Mouse (Mus musculus) stomach, postnatal 0 days (tissue): ENCODE measurements around the gene Cyp4f40. TPM values are rescaled to one million over a fixed set of nuclear protein-coding genes. Genes with fewer than 3 reads are reported as not detected.
"Not testable (repeated sequence)": the region's sequence is repeated elsewhere in the genome, so short reads cannot be mapped to it uniquely, and the experiment has no call there.

Experiments
- ATAC-seq: fragments of 200-750 bp; cut with Nextera tagmentation; 2 replicates; pipeline ENCODE4 v1.8.0; 2017; ENCODE audit not compliant: low FRiP score, low TSS enrichment
- DNase-seq: peaks from one replicate; pipeline ENCODE4 v3.0.0-alpha.2; 2016; ENCODE audit warnings: low spot score
- H3K27ac ChIP-seq: fragments of 300-500 bp; sonication (generic); replicated peaks from 2 replicates; pipeline ENCODE4 v1.5.1; 2014; ENCODE audit warnings: mild to moderate bottlenecking, control low read depth
- H3K27me3 ChIP-seq: fragments of 300-500 bp; sonication (generic); 2 replicates; pipeline ENCODE4 v1.6.1; 2014; ENCODE audit warnings: low read length; ENCODE audit not compliant: control insufficient read depth, insufficient read depth
- H3K36me3 ChIP-seq: fragments of 300-500 bp; sonication (generic); 2 replicates; pipeline ENCODE4 v1.6.1; 2014; ENCODE audit warnings: low read length, mixed read lengths; ENCODE audit not compliant: control insufficient read depth, insufficient read depth
- H3K4me1 ChIP-seq: fragments of 300-500 bp; sonication (generic); replicated peaks from 2 replicates; pipeline ENCODE4 v1.6.1; 2014; ENCODE audit warnings: antibody characterized with exemption; ENCODE audit not compliant: control insufficient read depth, insufficient read depth
- H3K4me2 ChIP-seq: fragments of 300-500 bp; sonication (generic); replicated peaks from 2 replicates; pipeline ENCODE4 v1.6.1; 2014; ENCODE audit warnings: low read depth, mild to moderate bottlenecking, control low read depth, moderate library complexity
- H3K4me3 ChIP-seq: fragments of 300-500 bp; sonication (generic); 2 replicates; pipeline ENCODE4 v1.5.1; 2014; ENCODE audit warnings: low read depth, low read length, control low read depth
- H3K9ac ChIP-seq: fragments of 300-500 bp; sonication (generic); 2 replicates; pipeline ENCODE4 v1.6.1; 2014; ENCODE audit warnings: mild to moderate bottlenecking, low read length, control low read depth, mixed read lengths
- H3K9me3 ChIP-seq: fragments of 300-500 bp; sonication (generic); 2 replicates; pipeline ENCODE4 v1.6.1; 2016; ENCODE audit warnings: low read length; ENCODE audit not compliant: control insufficient read depth
- CTCF ChIP-seq: IDR thresholded peaks from 2 replicates; pipeline ENCODE4 v1.5.1; 2016; ENCODE audit warnings: antibody characterized with exemption, low read depth, mild to moderate bottlenecking, moderate library complexity
- EP300 ChIP-seq: optimal IDR thresholded peaks from 2 replicates; pipeline ENCODE3; 2016; ENCODE audit warnings: antibody characterized with exemption
- WGBS: fragments of 180-500 bp; shearing (Covaris S2); extraction: QIAGEN DNeasy Blood & Tissue Kit; methylation state at CpG from one replicate; pipeline ENCODE4 v1.1.7; 2014; 5-methylcytosine and 5-hydroxymethylcytosine counted together
- polyA plus RNA-seq: library from polyadenylated mRNA; unstranded; fragments of >200 nt; fragmentation: Nextera tagmentation; extraction: Ambion mirVana; gene quantifications from 2 replicates; pipeline ENCODE4 v1.2.1, GENCODE M21; 2015

Cyp4f40 gene
- polyA plus RNA-seq = 0.04 and 0.23 TPM in 2 replicates

GRCm38 (mm10) chr17:32658712-32659111, at the start of gene Cyp4f40:
Cyp4f40 (plus strand) TSS chr17:32658900.
- DNase-seq (peak; percentile 69), ATAC-seq (peak; percentile 66; the same call in 1 of the 2 replicates)
- H3K27me3 ChIP-seq = no peaks in the 10 kb centered on the region
- WGBS = 27% methylated on average over 2 of the region's 2 CpGs
- no peak for TF ChIP-seq EP300
- no peak for TF ChIP-seq CTCF
- H3K4me2 ChIP-seq = no peak within 1 kb of the TSS
- H3K9ac ChIP-seq = no peak within 1 kb of the TSS
- H3K4me3 ChIP-seq = no peak within 1 kb of the TSS
- no peaks in the 10 kb centered on the region for H3K4me1 ChIP-seq
- no peaks in the 10 kb centered on the region for H3K36me3 ChIP-seq
- H3K9me3 ChIP-seq = no peaks in the 10 kb centered on the region
- no peak within 1 kb of the TSS for H3K27ac ChIP-seq

- not testable (repeated sequence) for H3K4me1 ChIP-seq, H3K9me3 ChIP-seq, ATAC-seq, H3K4me2 ChIP-seq, H3K27me3 ChIP-seq, H3K9ac ChIP-seq, H3K27ac ChIP-seq, H3K4me3 ChIP-seq, DNase-seq, H3K36me3 ChIP-seq
- WGBS = 75% methylated on average over 3 of the region's 3 CpGs
Measured at GRCm38 (mm10) chr17:32610231-32610630, 48.5 kb upstream of the Cyp4f40 start.

- Histone ChIP-seq H3K4me2 (no peak overlapping the region), H3K9ac (no peak overlapping the region), H3K27ac (no peak overlapping the region), H3K4me1 (no peaks in the 10 kb centered on the region), H3K4me3 (no peak overlapping the region), H3K27me3 (no peaks in the 10 kb centered on the region), H3K9me3 (no peaks in the 10 kb centered on the region), H3K36me3 (no peaks in the 10 kb centered on the region)
- ATAC-seq (no peak), DNase-seq (no peak)
- TF ChIP-seq CTCF = no peak
- no peak for TF ChIP-seq EP300
- WGBS = 64% methylated on average over 3 of the region's 3 CpGs
Measured at GRCm38 (mm10) chr17:32610896-32611295, 47.8 kb upstream of the Cyp4f40 start.

GRCm38 (mm10) chr17:32612417-32612816, 46.3 kb upstream of the Cyp4f40 start:
- H3K9me3 ChIP-seq = no peaks in the 10 kb centered on the region
- no peak overlapping the region for H3K27ac ChIP-seq
- H3K27me3 ChIP-seq = no peaks in the 10 kb centered on the region
- ATAC-seq (no peak), DNase-seq (no peak)
- no peak overlapping the region for H3K4me3 ChIP-seq
- WGBS = 58% methylated on average over 3 of the region's 3 CpGs
- no peaks in the 10 kb centered on the region for H3K36me3 ChIP-seq
- H3K4me1 ChIP-seq = no peaks in the 10 kb centered on the region
- TF ChIP-seq EP300 = no peak
- TF ChIP-seq CTCF = no peak
- H3K9ac ChIP-seq = no peak overlapping the region
- H3K4me2 ChIP-seq = no peak overlapping the region

- Histone ChIP-seq H3K4me3 (no peak overlapping the region), H3K4me2 (no peak overlapping the region), H3K9ac (no peak overlapping the region), H3K36me3 (no peaks in the 10 kb centered on the region), H3K9me3 (no peaks in the 10 kb centered on the region), H3K27me3 (no peaks in the 10 kb centered on the region), H3K27ac (no peak overlapping the region), H3K4me1 (no peaks in the 10 kb centered on the region)
- ATAC-seq (no peak), DNase-seq (no peak)
- 57% methylated on average over 1 of the region's 1 CpGs for WGBS
- no peak for TF ChIP-seq CTCF
- TF ChIP-seq EP300 = no peak
Measured at GRCm38 (mm10) chr17:32617252-32617651, 41.4 kb upstream of the Cyp4f40 start.

- H3K36me3 ChIP-seq, H3K27ac ChIP-seq, H3K9me3 ChIP-seq, DNase-seq, H3K27me3 ChIP-seq, H3K9ac ChIP-seq, H3K4me1 ChIP-seq, H3K4me3 ChIP-seq, H3K4me2 ChIP-seq: not testable (repeated sequence)
- peak; percentile 40; the same call in 1 of the 2 replicates for ATAC-seq
- WGBS = 64% methylated on average over 4 of the region's 4 CpGs
Measured at GRCm38 (mm10) chr17:32621018-32621417, 37.7 kb upstream of the Cyp4f40 start, which contains the start of gene Cyp4f37. Cyp4f37 (plus strand) TSS chr17:32621309.

GRCm38 (mm10) chr17:32629726-32630125, 29.0 kb upstream of the Cyp4f40 start:
- H3K9me3 ChIP-seq, H3K27ac ChIP-seq, H3K27me3 ChIP-seq, H3K4me3 ChIP-seq, H3K9ac ChIP-seq, H3K36me3 ChIP-seq, H3K4me1 ChIP-seq, ATAC-seq, H3K4me2 ChIP-seq, DNase-seq: not testable (repeated sequence)
- WGBS = 77% methylated on average over 7 of the region's 7 CpGs
